Mouse (Mus musculus): ENCODE data around the gene Ets1. TPM values are rescaled to one million over a fixed set of nuclear protein-coding genes. Genes with fewer than 3 reads are reported as not detected.

Gene Ets1
- polyA plus RNA-seq, 1 experiment from 2014 or later, result 38.3 TPM

- no peaks in the 10 kb centered on the region for H3K9me3 ChIP-seq (replicated peaks; ENCODE audit: control insufficient read depth, low read length)
- WGBS (ENCODE audit: insufficient replicate concordance), result 75% methylated on average over 5 of the region's 5 CpGs
- no peaks in the 10 kb centered on the region for H3K36me3 ChIP-seq (ENCODE audit: control insufficient read depth, insufficient read depth, low read length)
- H3K9ac ChIP-seq (ENCODE audit: low read depth, low read length), result no peak overlapping the region
- peaks cover 16% of the 10 kb centered on the region for H3K4me1 ChIP-seq (ENCODE audit: control insufficient read depth, insufficient read depth, low read length)
- no peak overlapping the region for H3K4me2 ChIP-seq
- no peak overlapping the region for H3K27ac ChIP-seq (ENCODE audit: low read depth, low read length)
- H3K4me3 ChIP-seq (ENCODE audit: low read depth, low read length), result no peak overlapping the region
- H3K27me3 ChIP-seq (ENCODE audit: control insufficient read depth, insufficient read depth, low read length), result no peaks in the 10 kb centered on the region
- no peak for ATAC-seq (replicated peaks; ENCODE audit: insufficient number of reproducible peaks, low FRiP score, low TSS enrichment)
Observed at GRCm38 (mm10) chr9:32648286-32648685, 12.3 kb downstream of the Ets1 start.

- WGBS (ENCODE audit: insufficient replicate concordance), result 68% methylated on average over 3 of the region's 3 CpGs
- Histone ChIP-seq H3K27me3 (ENCODE audit: control insufficient read depth, insufficient read depth, low read length) (no peaks in the 10 kb centered on the region), H3K36me3 (ENCODE audit: control insufficient read depth, insufficient read depth, low read length) (no peaks in the 10 kb centered on the region), H3K9me3 (replicated peaks; ENCODE audit: control insufficient read depth, low read length) (no peaks in the 10 kb centered on the region), H3K4me3 (ENCODE audit: low read depth, low read length) (no peak overlapping the region), H3K4me2 (no peak overlapping the region), H3K4me1 (ENCODE audit: control insufficient read depth, insufficient read depth, low read length) (peaks cover 12% of the 10 kb centered on the region), H3K9ac (ENCODE audit: low read depth, low read length) (no peak overlapping the region), H3K27ac (ENCODE audit: low read depth, low read length) (no peak overlapping the region)
- ATAC-seq (replicated peaks; ENCODE audit: insufficient number of reproducible peaks, low FRiP score, low TSS enrichment), result no peak
Observed at GRCm38 (mm10) chr9:32650738-32651137, 14.7 kb downstream of the Ets1 start.

- Histone ChIP-seq H3K36me3 (ENCODE audit: control insufficient read depth, insufficient read depth, low read length) (no peaks in the 10 kb centered on the region), H3K9me3 (replicated peaks; ENCODE audit: control insufficient read depth, low read length) (no peaks in the 10 kb centered on the region), H3K4me3 (ENCODE audit: low read depth, low read length) (no peak overlapping the region), H3K27ac (ENCODE audit: low read depth, low read length) (no peak overlapping the region), H3K9ac (ENCODE audit: low read depth, low read length) (no peak overlapping the region), H3K4me1 (ENCODE audit: control insufficient read depth, insufficient read depth, low read length) (peaks cover 10% of the 10 kb centered on the region), H3K4me2 (no peak overlapping the region), H3K27me3 (ENCODE audit: control insufficient read depth, insufficient read depth, low read length) (no peaks in the 10 kb centered on the region)
- WGBS (ENCODE audit: insufficient replicate concordance), result 84% methylated on average over 10 of the region's 10 CpGs
- ATAC-seq (replicated peaks; ENCODE audit: insufficient number of reproducible peaks, low FRiP score, low TSS enrichment), result no peak
Observed at GRCm38 (mm10) chr9:32652112-32652511, 16.1 kb downstream of the Ets1 start.

GRCm38 (mm10) chr9:32654305-32654704, 18.3 kb downstream of the Ets1 start:
- H3K36me3 ChIP-seq (ENCODE audit: control insufficient read depth, insufficient read depth, low read length), result no peaks in the 10 kb centered on the region
- H3K27me3 ChIP-seq (ENCODE audit: control insufficient read depth, insufficient read depth, low read length), result no peaks in the 10 kb centered on the region
- H3K4me2 ChIP-seq, result no peak overlapping the region
- WGBS (ENCODE audit: insufficient replicate concordance), result 77% methylated on average over 1 of the region's 1 CpGs
- H3K4me1 ChIP-seq (ENCODE audit: control insufficient read depth, insufficient read depth, low read length), result peaks cover 9% of the 10 kb centered on the region; the same call in 1 of the 2 replicates
- no peak overlapping the region for H3K27ac ChIP-seq (ENCODE audit: low read depth, low read length)
- no peaks in the 10 kb centered on the region for H3K9me3 ChIP-seq (replicated peaks; ENCODE audit: control insufficient read depth, low read length)
- no peak overlapping the region for H3K9ac ChIP-seq (ENCODE audit: low read depth, low read length)
- ATAC-seq (replicated peaks; ENCODE audit: insufficient number of reproducible peaks, low FRiP score, low TSS enrichment), result no peak
- H3K4me3 ChIP-seq (ENCODE audit: low read depth, low read length), result no peak overlapping the region

DNA sequence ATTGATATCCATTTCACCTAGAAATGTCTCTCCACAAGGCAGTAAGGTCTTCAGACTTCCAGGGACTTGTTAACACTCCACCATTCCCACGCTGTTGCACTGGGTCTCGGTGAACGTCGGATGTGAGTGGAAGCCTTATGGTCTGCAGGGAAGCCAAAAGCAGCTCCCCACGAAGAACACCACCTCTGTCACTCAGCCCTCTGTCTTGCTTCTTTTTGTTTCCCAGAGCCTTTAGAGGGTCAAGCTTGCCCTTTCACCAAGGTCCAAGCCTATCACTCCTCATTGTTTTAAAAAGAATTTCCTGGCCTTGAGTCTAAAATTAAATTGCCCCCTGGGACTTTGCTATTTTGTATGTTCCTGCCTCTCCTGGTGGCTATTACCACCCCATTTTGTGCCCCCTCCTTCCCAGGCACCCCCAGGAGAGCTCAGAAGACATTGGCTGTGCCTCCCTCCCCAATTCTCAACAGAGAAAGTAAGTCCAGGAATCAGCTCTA, 20.4 kb downstream of the Ets1 start:
- ATAC-seq (replicated peaks; ENCODE audit: insufficient number of reproducible peaks, low FRiP score, low TSS enrichment), result no peak
- 70% methylated on average over 5 of the region's 5 CpGs for WGBS (ENCODE audit: insufficient replicate concordance)
- H3K27ac ChIP-seq (ENCODE audit: low read depth, low read length), result peak overlapping the region; percentile 29; the same call in 1 of the 2 replicates
- no peak overlapping the region for H3K4me2 ChIP-seq
- H3K9me3 ChIP-seq (replicated peaks; ENCODE audit: control insufficient read depth, low read length), result no peaks in the 10 kb centered on the region
- peaks cover 9% of the 10 kb centered on the region; the same call in 1 of the 2 replicates for H3K4me1 ChIP-seq (ENCODE audit: control insufficient read depth, insufficient read depth, low read length)
- no peaks in the 10 kb centered on the region for H3K36me3 ChIP-seq (ENCODE audit: control insufficient read depth, insufficient read depth, low read length)
- H3K27me3 ChIP-seq (ENCODE audit: control insufficient read depth, insufficient read depth, low read length), result no peaks in the 10 kb centered on the region
- H3K4me3 ChIP-seq (ENCODE audit: low read depth, low read length), result no peak overlapping the region
- H3K9ac ChIP-seq (ENCODE audit: low read depth, low read length), result no peak overlapping the region

- WGBS (ENCODE audit: insufficient replicate concordance), result 52% methylated on average over 2 of the region's 2 CpGs
- no peak for ATAC-seq (replicated peaks; ENCODE audit: insufficient number of reproducible peaks, low FRiP score, low TSS enrichment)
- no peak overlapping the region for H3K4me3 ChIP-seq (ENCODE audit: low read depth, low read length)
- H3K4me1 ChIP-seq (ENCODE audit: control insufficient read depth, insufficient read depth, low read length), result peaks cover 9% of the 10 kb centered on the region; the same call in 1 of the 2 replicates
- H3K9ac ChIP-seq (ENCODE audit: low read depth, low read length), result no peak overlapping the region
- no peaks in the 10 kb centered on the region for H3K9me3 ChIP-seq (replicated peaks; ENCODE audit: control insufficient read depth, low read length)
- H3K4me2 ChIP-seq, result no peak overlapping the region
- peak overlapping the region; percentile 29; the same call in 1 of the 2 replicates for H3K27ac ChIP-seq (ENCODE audit: low read depth, low read length)
- H3K36me3 ChIP-seq (ENCODE audit: control insufficient read depth, insufficient read depth, low read length), result no peaks in the 10 kb centered on the region
- H3K27me3 ChIP-seq (ENCODE audit: control insufficient read depth, insufficient read depth, low read length), result no peaks in the 10 kb centered on the region
Observed at GRCm38 (mm10) chr9:32657124-32657523, 21.1 kb downstream of the Ets1 start.

GRCm38 (mm10) chr9:32660406-32660960, 24.5 kb downstream of the Ets1 start:
- no peaks in the 10 kb centered on the region for H3K36me3 ChIP-seq (ENCODE audit: control insufficient read depth, insufficient read depth, low read length)
- H3K4me2 ChIP-seq, result no peak overlapping the region
- H3K9ac ChIP-seq (ENCODE audit: low read depth, low read length), result no peak overlapping the region
- H3K4me3 ChIP-seq (ENCODE audit: low read depth, low read length), result no peak overlapping the region
- H3K27ac ChIP-seq (ENCODE audit: low read depth, low read length), result no peak overlapping the region
- no peaks in the 10 kb centered on the region for H3K9me3 ChIP-seq (replicated peaks; ENCODE audit: control insufficient read depth, low read length)
- WGBS (ENCODE audit: insufficient replicate concordance), result 83% methylated on average over 2 of the region's 2 CpGs
- H3K27me3 ChIP-seq (ENCODE audit: control insufficient read depth, insufficient read depth, low read length), result no peaks in the 10 kb centered on the region
- no peak for ATAC-seq (replicated peaks; ENCODE audit: insufficient number of reproducible peaks, low FRiP score, low TSS enrichment)
- H3K4me1 ChIP-seq (ENCODE audit: control insufficient read depth, insufficient read depth, low read length), result peaks cover 9% of the 10 kb centered on the region; the same call in 1 of the 2 replicates

GRCm38 (mm10) chr9:32661071-32661470, 25.1 kb downstream of the Ets1 start:
- no peaks in the 10 kb centered on the region for H3K36me3 ChIP-seq (ENCODE audit: control insufficient read depth, insufficient read depth, low read length)
- no peak overlapping the region for H3K9ac ChIP-seq (ENCODE audit: low read depth, low read length)
- no peaks in the 10 kb centered on the region for H3K27me3 ChIP-seq (ENCODE audit: control insufficient read depth, insufficient read depth, low read length)
- no peak overlapping the region for H3K27ac ChIP-seq (ENCODE audit: low read depth, low read length)
- H3K9me3 ChIP-seq (replicated peaks; ENCODE audit: control insufficient read depth, low read length), result no peaks in the 10 kb centered on the region
- peaks cover 9% of the 10 kb centered on the region; the same call in 1 of the 2 replicates for H3K4me1 ChIP-seq (ENCODE audit: control insufficient read depth, insufficient read depth, low read length)
- no peak for ATAC-seq (replicated peaks; ENCODE audit: insufficient number of reproducible peaks, low FRiP score, low TSS enrichment)
- WGBS (ENCODE audit: insufficient replicate concordance), result 85% methylated on average over 8 of the region's 8 CpGs
- no peak overlapping the region for H3K4me2 ChIP-seq
- H3K4me3 ChIP-seq (ENCODE audit: low read depth, low read length), result no peak overlapping the region

GRCm38 (mm10) chr9:32661561-32661960, 25.5 kb downstream of the Ets1 start:
- H3K27me3 ChIP-seq (ENCODE audit: control insufficient read depth, insufficient read depth, low read length), result no peaks in the 10 kb centered on the region
- no peak overlapping the region for H3K4me3 ChIP-seq (ENCODE audit: low read depth, low read length)
- H3K36me3 ChIP-seq (ENCODE audit: control insufficient read depth, insufficient read depth, low read length), result no peaks in the 10 kb centered on the region
- H3K4me1 ChIP-seq (ENCODE audit: control insufficient read depth, insufficient read depth, low read length), result peaks cover 11% of the 10 kb centered on the region; the same call in 1 of the 2 replicates
- H3K27ac ChIP-seq (ENCODE audit: low read depth, low read length), result no peak overlapping the region
- WGBS (ENCODE audit: insufficient replicate concordance), result 78% methylated on average over 4 of the region's 4 CpGs
- ATAC-seq (replicated peaks; ENCODE audit: insufficient number of reproducible peaks, low FRiP score, low TSS enrichment), result no peak
- H3K4me2 ChIP-seq, result no peak overlapping the region
- no peak overlapping the region for H3K9ac ChIP-seq (ENCODE audit: low read depth, low read length)
- no peaks in the 10 kb centered on the region for H3K9me3 ChIP-seq (replicated peaks; ENCODE audit: control insufficient read depth, low read length)

All from heart, embryonic 11.5 days (tissue).